Mouse (Mus musculus): ENCODE measurements around the gene Arfgef3. TPM values are rescaled to one million over a fixed set of nuclear protein-coding genes. Genes with fewer than 3 reads are reported as not detected.

The Arfgef3 gene
- polyA plus RNA-seq, 1 experiment: 0.92 TPM

- 91% methylated on average over 2 of the region's 2 CpGs for WGBS
- Histone ChIP-seq H3K27me3 (ENCODE audit: control insufficient read depth, insufficient read depth, low read length) (no peaks in the 10 kb centered on the region), H3K4me1 (replicated peaks; ENCODE audit: control insufficient read depth, insufficient read depth, low read length) (no peaks in the 10 kb centered on the region), H3K36me3 (ENCODE audit: control insufficient read depth, insufficient read depth, low read length) (no peaks in the 10 kb centered on the region), H3K4me3 (ENCODE audit: control insufficient read depth, insufficient read depth, low read length) (no peak overlapping the region), H3K27ac (ENCODE audit: control insufficient read depth, insufficient read depth, low read length) (no peak overlapping the region)
- no peak for DNase-seq
- TF ChIP-seq CTCF (IDR thresholded peaks at IDR 0.05; ENCODE audit: borderline replicate concordance, control insufficient read depth, extremely low read depth, insufficient read depth, low read length, poor library complexity) (no peak), POLR2A (IDR thresholded peaks at IDR 0.05; ENCODE audit: control insufficient read depth, extremely low read depth, insufficient read depth, low read length, poor library complexity) (no peak)
Measured at GRCm38 (mm10) chr10:18699151-18699550, 44.6 kb downstream of the Arfgef3 start.

- Histone ChIP-seq H3K36me3 (ENCODE audit: control insufficient read depth, insufficient read depth, low read length) (no peaks in the 10 kb centered on the region), H3K27me3 (ENCODE audit: control insufficient read depth, insufficient read depth, low read length) (no peaks in the 10 kb centered on the region), H3K4me3 (ENCODE audit: control insufficient read depth, insufficient read depth, low read length) (no peak overlapping the region), H3K27ac (ENCODE audit: control insufficient read depth, insufficient read depth, low read length) (no peak overlapping the region), H3K4me1 (replicated peaks; ENCODE audit: control insufficient read depth, insufficient read depth, low read length) (no peaks in the 10 kb centered on the region)
- DNase-seq: no peak
- WGBS: 94% methylated on average over 6 of the region's 6 CpGs
- TF ChIP-seq CTCF (IDR thresholded peaks at IDR 0.05; ENCODE audit: borderline replicate concordance, control insufficient read depth, extremely low read depth, insufficient read depth, low read length, poor library complexity) (no peak), POLR2A (IDR thresholded peaks at IDR 0.05; ENCODE audit: control insufficient read depth, extremely low read depth, insufficient read depth, low read length, poor library complexity) (no peak)
Measured at GRCm38 (mm10) chr10:18696461-18696860, 47.3 kb downstream of the Arfgef3 start.

GRCm38 (mm10) chr10:18688234-18688633, 55.5 kb downstream of the Arfgef3 start:
- no peak for TF ChIP-seq POLR2A (IDR thresholded peaks at IDR 0.05; ENCODE audit: control insufficient read depth, extremely low read depth, insufficient read depth, low read length, poor library complexity)
- Histone ChIP-seq H3K36me3 (ENCODE audit: control insufficient read depth, insufficient read depth, low read length) (no peaks in the 10 kb centered on the region), H3K27ac (ENCODE audit: control insufficient read depth, insufficient read depth, low read length) (no peak overlapping the region), H3K4me3 (ENCODE audit: control insufficient read depth, insufficient read depth, low read length) (no peak overlapping the region), H3K27me3 (ENCODE audit: control insufficient read depth, insufficient read depth, low read length) (no peaks in the 10 kb centered on the region), H3K4me1 (replicated peaks; ENCODE audit: control insufficient read depth, insufficient read depth, low read length) (no peaks in the 10 kb centered on the region)
- DNase-seq: no peak
- WGBS: 81% methylated on average over 2 of the region's 2 CpGs

- DNase-seq: no peak
- H3K27ac ChIP-seq (ENCODE audit: control insufficient read depth, insufficient read depth, low read length): no peak overlapping the region
- TF ChIP-seq CTCF (IDR thresholded peaks at IDR 0.05; ENCODE audit: borderline replicate concordance, control insufficient read depth, extremely low read depth, insufficient read depth, low read length, poor library complexity): no peak
- TF ChIP-seq POLR2A (IDR thresholded peaks at IDR 0.05; ENCODE audit: control insufficient read depth, extremely low read depth, insufficient read depth, low read length, poor library complexity): no peak
- H3K27me3 ChIP-seq (ENCODE audit: control insufficient read depth, insufficient read depth, low read length): no peaks in the 10 kb centered on the region
- H3K4me3 ChIP-seq (ENCODE audit: control insufficient read depth, insufficient read depth, low read length): no peak overlapping the region
- H3K36me3 ChIP-seq (ENCODE audit: control insufficient read depth, insufficient read depth, low read length): no peaks in the 10 kb centered on the region
- no peaks in the 10 kb centered on the region for H3K4me1 ChIP-seq (replicated peaks; ENCODE audit: control insufficient read depth, insufficient read depth, low read length)
- WGBS: 98% methylated on average over 2 of the region's 2 CpGs
Measured at GRCm38 (mm10) chr10:18681385-18681954, 62.3 kb downstream of the Arfgef3 start.

GRCm38 (mm10) chr10:18680661-18681384, 62.9 kb downstream of the Arfgef3 start:
- DNase-seq: no peak
- no peaks in the 10 kb centered on the region for H3K36me3 ChIP-seq (ENCODE audit: control insufficient read depth, insufficient read depth, low read length)
- 90% methylated on average over 3 of the region's 3 CpGs for WGBS
- H3K4me1 ChIP-seq (replicated peaks; ENCODE audit: control insufficient read depth, insufficient read depth, low read length): no peaks in the 10 kb centered on the region
- no peak overlapping the region for H3K27ac ChIP-seq (ENCODE audit: control insufficient read depth, insufficient read depth, low read length)
- H3K4me3 ChIP-seq (ENCODE audit: control insufficient read depth, insufficient read depth, low read length): no peak overlapping the region
- no peak for TF ChIP-seq POLR2A (IDR thresholded peaks at IDR 0.05; ENCODE audit: control insufficient read depth, extremely low read depth, insufficient read depth, low read length, poor library complexity)
- no peak for TF ChIP-seq CTCF (IDR thresholded peaks at IDR 0.05; ENCODE audit: borderline replicate concordance, control insufficient read depth, extremely low read depth, insufficient read depth, low read length, poor library complexity)
- H3K27me3 ChIP-seq (ENCODE audit: control insufficient read depth, insufficient read depth, low read length): no peaks in the 10 kb centered on the region

GRCm38 (mm10) chr10:18678836-18679235, 64.9 kb downstream of the Arfgef3 start:
- no peak for DNase-seq
- Histone ChIP-seq H3K4me3 (ENCODE audit: control insufficient read depth, insufficient read depth, low read length) (no peak overlapping the region), H3K27me3 (ENCODE audit: control insufficient read depth, insufficient read depth, low read length) (no peaks in the 10 kb centered on the region), H3K36me3 (ENCODE audit: control insufficient read depth, insufficient read depth, low read length) (no peaks in the 10 kb centered on the region), H3K4me1 (replicated peaks; ENCODE audit: control insufficient read depth, insufficient read depth, low read length) (no peaks in the 10 kb centered on the region), H3K27ac (ENCODE audit: control insufficient read depth, insufficient read depth, low read length) (no peak overlapping the region)
- no peak for TF ChIP-seq CTCF (IDR thresholded peaks at IDR 0.05; ENCODE audit: borderline replicate concordance, control insufficient read depth, extremely low read depth, insufficient read depth, low read length, poor library complexity)
- TF ChIP-seq POLR2A (IDR thresholded peaks at IDR 0.05; ENCODE audit: control insufficient read depth, extremely low read depth, insufficient read depth, low read length, poor library complexity): no peak
- 29% methylated on average over 4 of the region's 4 CpGs for WGBS

Measured in thymus, adult 2 months (tissue).